Mouse (Mus musculus) lung, embryonic 14.5 days (tissue): ENCODE measurements around the gene Zbtb46. TPM values are rescaled to one million over a fixed set of nuclear protein-coding genes. Genes with fewer than 3 reads are reported as not detected.

Experiments
- ATAC-seq: fragments of 200-750 bp; cut with Nextera tagmentation; 2 replicates; pipeline ENCODE4 v1.8.0; 2017; ENCODE audit warnings: mild to moderate bottlenecking, moderate TSS enrichment, moderate library complexity; ENCODE audit not compliant: insufficient read depth
- DNase-seq: peaks from one replicate; pipeline ENCODE4 v3.0.0-alpha.2; 2015
- H3K27ac ChIP-seq: fragments of 300-500 bp; sonication (generic); 2 replicates; pipeline ENCODE4 v1.5.1; 2014; ENCODE audit warnings: low read depth, mild to moderate bottlenecking, moderate library complexity
- H3K27me3 ChIP-seq: fragments of 300-500 bp; sonication (generic); 2 replicates; pipeline ENCODE4 v1.6.1; 2014; ENCODE audit warnings: low read length, control low read depth; ENCODE audit not compliant: insufficient read depth
- H3K36me3 ChIP-seq: fragments of 300-500 bp; sonication (generic); 2 replicates; pipeline ENCODE4 v1.6.1; 2014; ENCODE audit warnings: control low read depth; ENCODE audit not compliant: insufficient read depth
- H3K4me1 ChIP-seq: fragments of 300-500 bp; sonication (generic); 2 replicates; pipeline ENCODE4 v1.6.1; 2014; ENCODE audit warnings: antibody characterized with exemption, control low read depth; ENCODE audit not compliant: insufficient read depth
- H3K4me2 ChIP-seq: fragments of 300-500 bp; sonication (generic); 2 replicates; pipeline ENCODE4 v1.6.1; 2014; ENCODE audit warnings: mild to moderate bottlenecking
- H3K4me3 ChIP-seq: fragments of 300-500 bp; sonication (generic); 2 replicates; pipeline ENCODE4 v1.5.1; 2014; ENCODE audit warnings: low read depth, low read length
- H3K9ac ChIP-seq: fragments of 300-500 bp; sonication (generic); 2 replicates; pipeline ENCODE4 v1.6.1; 2014
- H3K9me3 ChIP-seq: fragments of 300-500 bp; sonication (generic); 2 replicates; pipeline ENCODE4 v1.6.1; 2016; ENCODE audit warnings: low read depth, low read length, control low read depth
- CTCF ChIP-seq: IDR thresholded peaks from 2 replicates; pipeline ENCODE4 v1.5.1; 2016; ENCODE audit warnings: antibody characterized with exemption, low read depth
- WGBS: fragments of 180-500 bp; shearing (Covaris S2); extraction: QIAGEN DNeasy Blood & Tissue Kit; methylation state at CpG from one replicate; pipeline ENCODE4 v1.1.7; 2014; 5-methylcytosine and 5-hydroxymethylcytosine counted together
- polyA plus RNA-seq: library from polyadenylated mRNA; unstranded; fragments of >200 nt; fragmentation: Nextera tagmentation; extraction: Ambion mirVana; gene quantifications from 2 replicates; pipeline ENCODE4 v1.2.1, GENCODE M21; 2014

Gene Zbtb46
- polyA plus RNA-seq, 1 experiment from 2014 or later, result 14.6 TPM

- DNase-seq (no peak), ATAC-seq (no peak)
- Histone ChIP-seq H3K4me1 (no peaks in the 10 kb centered on the region), H3K36me3 (no peaks in the 10 kb centered on the region), H3K9me3 (no peaks in the 10 kb centered on the region), H3K27me3 (no peaks in the 10 kb centered on the region), H3K9ac (no peak overlapping the region), H3K4me3 (no peak overlapping the region), H3K4me2 (no peak overlapping the region), H3K27ac (no peak overlapping the region)
- 85% methylated on average over 3 of the region's 3 CpGs for WGBS
- TF ChIP-seq CTCF, result no peak
Observed at GRCm38 (mm10) chr2:181403722-181404121, 55.5 kb downstream of the Zbtb46 start.

DNA sequence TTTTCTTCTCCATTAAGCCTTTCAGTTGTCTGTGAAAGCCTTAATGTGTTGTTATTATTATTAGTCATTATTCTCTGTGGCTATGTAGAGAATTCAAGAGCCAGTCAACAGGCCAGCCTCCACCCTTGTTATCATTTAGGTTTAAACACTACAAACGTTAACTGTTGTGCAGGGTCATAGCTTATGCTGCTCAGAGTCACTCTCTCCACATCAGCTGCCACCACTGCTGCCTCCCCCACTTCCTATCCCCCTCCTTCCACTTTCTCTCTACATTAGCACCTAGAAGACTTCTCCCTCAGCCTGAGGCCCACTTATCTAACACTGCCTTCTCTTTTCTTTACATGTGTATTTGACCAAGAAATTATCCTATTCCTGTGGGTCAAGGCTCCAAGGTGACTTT lies 57.7 kb downstream of the Zbtb46 start:
- Histone ChIP-seq H3K36me3 (no peaks in the 10 kb centered on the region), H3K27me3 (no peaks in the 10 kb centered on the region), H3K9ac (no peak overlapping the region), H3K4me3 (no peak overlapping the region), H3K9me3 (no peaks in the 10 kb centered on the region), H3K27ac (no peak overlapping the region), H3K4me2 (no peak overlapping the region), H3K4me1 (no peaks in the 10 kb centered on the region)
- WGBS, result 14% methylated on average over 1 of the region's 1 CpGs
- no peak for TF ChIP-seq CTCF
- no peak for DNase-seq
- no peak for ATAC-seq

GRCm38 (mm10) chr2:181397207-181397761 lies 61.9 kb downstream of the Zbtb46 start:
- Histone ChIP-seq H3K36me3 (peaks cover 7% of the 10 kb centered on the region; the same call in 1 of the 2 replicates), H3K4me3 (no peak overlapping the region), H3K4me2 (no peak overlapping the region), H3K27me3 (no peaks in the 10 kb centered on the region), H3K9me3 (no peaks in the 10 kb centered on the region), H3K27ac (no peak overlapping the region; the same call in 1 of the 2 replicates), H3K4me1 (no peaks in the 10 kb centered on the region), H3K9ac (no peak overlapping the region)
- no peak for TF ChIP-seq CTCF
- ATAC-seq, result no peak
- WGBS, result 60% methylated on average over 5 of the region's 5 CpGs
- peak; percentile 46 for DNase-seq

- no peak overlapping the region for H3K9ac ChIP-seq
- no peak for DNase-seq
- no peak overlapping the region for H3K4me2 ChIP-seq
- no peaks in the 10 kb centered on the region for H3K27me3 ChIP-seq
- H3K9me3 ChIP-seq, result no peaks in the 10 kb centered on the region
- no peaks in the 10 kb centered on the region for H3K4me1 ChIP-seq
- WGBS, result 88% methylated on average over 3 of the region's 3 CpGs
- H3K36me3 ChIP-seq, result peaks cover 21% of the 10 kb centered on the region; the same call in 1 of the 2 replicates
- no peak overlapping the region for H3K27ac ChIP-seq
- no peak for TF ChIP-seq CTCF
- H3K4me3 ChIP-seq, result no peak overlapping the region
- ATAC-seq, result no peak
Observed at GRCm38 (mm10) chr2:181394086-181394485, 65.1 kb downstream of the Zbtb46 start.

DNA sequence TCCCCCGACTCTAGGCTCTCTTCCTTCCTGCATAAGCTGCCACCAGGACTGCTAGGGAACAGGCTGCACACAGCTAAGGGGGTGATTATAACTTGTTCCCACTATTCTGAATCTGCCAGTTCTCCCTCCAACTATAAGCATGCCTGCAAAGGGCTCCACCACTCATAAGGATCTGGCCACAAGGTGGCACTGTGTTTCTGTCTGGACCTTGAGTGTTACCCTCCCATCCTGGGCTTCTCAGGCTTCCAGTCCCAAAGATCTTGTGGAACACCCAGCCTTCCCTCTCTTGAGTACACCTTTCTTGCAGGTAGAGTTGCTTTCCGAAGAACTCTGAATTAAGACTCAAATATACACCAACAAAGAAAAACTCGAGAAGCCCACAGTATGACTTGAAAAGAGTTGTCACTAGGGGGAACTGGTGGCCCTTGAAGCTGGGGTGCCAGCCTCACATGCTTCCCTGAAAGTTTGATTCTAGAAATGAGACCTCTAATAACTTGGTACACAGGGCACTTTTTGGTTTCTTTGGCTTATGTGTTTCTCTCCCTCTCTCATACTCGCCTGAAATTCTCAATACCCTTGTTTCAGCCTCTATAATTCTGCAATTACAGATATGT lies 66.5 kb downstream of the Zbtb46 start:
- ATAC-seq (peak; percentile 75), DNase-seq (peak; percentile 96)
- Histone ChIP-seq H3K4me2 (no peak overlapping the region), H3K4me1 (no peaks in the 10 kb centered on the region), H3K27ac (no peak overlapping the region), H3K9ac (no peak overlapping the region), H3K36me3 (peaks cover 25% of the 10 kb centered on the region; the same call in 1 of the 2 replicates), H3K27me3 (no peaks in the 10 kb centered on the region), H3K4me3 (no peak overlapping the region), H3K9me3 (no peaks in the 10 kb centered on the region)
- TF ChIP-seq CTCF, result peak; percentile 93
- WGBS, result 24% methylated on average over 4 of the region's 4 CpGs

DNA sequence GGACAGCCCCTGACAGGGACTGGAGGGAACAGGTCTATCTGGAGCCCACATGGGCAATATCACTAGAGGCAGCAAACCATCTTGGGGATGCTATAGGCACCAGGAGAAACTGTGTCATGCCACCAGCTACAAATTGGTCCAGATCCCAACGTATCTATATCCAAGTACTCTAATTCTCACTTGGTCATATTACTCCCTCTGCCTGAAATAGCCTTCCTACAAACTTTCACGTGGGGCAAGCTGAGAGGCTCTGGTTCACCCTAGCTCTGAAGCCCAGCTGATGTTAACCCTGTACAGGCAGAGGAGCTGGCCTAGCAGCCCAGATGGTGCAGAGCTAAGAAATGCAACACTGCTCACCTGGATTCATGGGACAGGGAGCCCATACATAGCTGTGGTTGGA lies 67.7 kb downstream of the Zbtb46 start:
- H3K27ac ChIP-seq, result no peak overlapping the region
- H3K9ac ChIP-seq, result no peak overlapping the region
- 68% methylated on average over 2 of the region's 2 CpGs for WGBS
- ATAC-seq, result no peak
- H3K4me2 ChIP-seq, result no peak overlapping the region
- H3K4me1 ChIP-seq, result no peaks in the 10 kb centered on the region
- H3K4me3 ChIP-seq, result no peak overlapping the region
- TF ChIP-seq CTCF, result no peak
- no peak for DNase-seq
- no peaks in the 10 kb centered on the region for H3K9me3 ChIP-seq
- H3K27me3 ChIP-seq, result no peaks in the 10 kb centered on the region
- peaks cover 35% of the 10 kb centered on the region; the same call in 1 of the 2 replicates for H3K36me3 ChIP-seq

DNA sequence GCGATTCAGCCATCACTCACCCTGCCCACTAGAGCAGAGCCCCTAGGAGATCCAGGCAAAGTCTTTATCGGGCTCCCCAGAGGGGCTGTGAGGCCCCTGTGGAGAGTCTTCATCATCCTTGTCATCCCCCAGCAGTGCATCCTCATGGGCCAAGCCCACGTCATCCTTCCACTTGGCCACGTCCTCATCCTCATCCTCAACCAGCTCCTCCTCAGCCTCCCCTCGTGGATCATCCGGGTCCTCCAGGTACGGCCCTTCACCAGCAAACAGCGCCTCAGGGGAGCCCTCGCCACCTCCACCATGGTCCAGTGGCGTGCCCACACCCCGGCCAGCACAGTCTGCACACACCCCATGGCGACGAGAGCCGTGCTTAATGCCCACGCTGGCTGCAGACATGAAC lies 68.2 kb downstream of the Zbtb46 start:
- ATAC-seq (no peak), DNase-seq (no peak)
- no peak overlapping the region for H3K9ac ChIP-seq
- no peak overlapping the region for H3K4me3 ChIP-seq
- WGBS, result 87% methylated on average over 15 of the region's 15 CpGs
- no peaks in the 10 kb centered on the region for H3K4me1 ChIP-seq
- H3K9me3 ChIP-seq, result no peaks in the 10 kb centered on the region
- no peaks in the 10 kb centered on the region for H3K27me3 ChIP-seq
- H3K27ac ChIP-seq, result no peak overlapping the region
- peaks cover 41% of the 10 kb centered on the region; the same call in 1 of the 2 replicates for H3K36me3 ChIP-seq
- TF ChIP-seq CTCF, result no peak
- H3K4me2 ChIP-seq, result no peak overlapping the region
